Mouse (Mus musculus) skeletal muscle tissue, adult 2 months (tissue): ENCODE measurements around the gene Lta.
A peak's percentile ranks its signal among the peaks of the same experiment; 100 is the strongest.
"Not testable (repeated sequence)": the region's sequence is repeated elsewhere in the genome, so short reads cannot be mapped to it uniquely, and the experiment has no call there.

Source experiments
- DNase-seq: peaks from one replicate; pipeline ENCODE4 v3.0.0-alpha.2; 2012; ENCODE audit warnings: low read depth, low spot score

Lta gene

DNA sequence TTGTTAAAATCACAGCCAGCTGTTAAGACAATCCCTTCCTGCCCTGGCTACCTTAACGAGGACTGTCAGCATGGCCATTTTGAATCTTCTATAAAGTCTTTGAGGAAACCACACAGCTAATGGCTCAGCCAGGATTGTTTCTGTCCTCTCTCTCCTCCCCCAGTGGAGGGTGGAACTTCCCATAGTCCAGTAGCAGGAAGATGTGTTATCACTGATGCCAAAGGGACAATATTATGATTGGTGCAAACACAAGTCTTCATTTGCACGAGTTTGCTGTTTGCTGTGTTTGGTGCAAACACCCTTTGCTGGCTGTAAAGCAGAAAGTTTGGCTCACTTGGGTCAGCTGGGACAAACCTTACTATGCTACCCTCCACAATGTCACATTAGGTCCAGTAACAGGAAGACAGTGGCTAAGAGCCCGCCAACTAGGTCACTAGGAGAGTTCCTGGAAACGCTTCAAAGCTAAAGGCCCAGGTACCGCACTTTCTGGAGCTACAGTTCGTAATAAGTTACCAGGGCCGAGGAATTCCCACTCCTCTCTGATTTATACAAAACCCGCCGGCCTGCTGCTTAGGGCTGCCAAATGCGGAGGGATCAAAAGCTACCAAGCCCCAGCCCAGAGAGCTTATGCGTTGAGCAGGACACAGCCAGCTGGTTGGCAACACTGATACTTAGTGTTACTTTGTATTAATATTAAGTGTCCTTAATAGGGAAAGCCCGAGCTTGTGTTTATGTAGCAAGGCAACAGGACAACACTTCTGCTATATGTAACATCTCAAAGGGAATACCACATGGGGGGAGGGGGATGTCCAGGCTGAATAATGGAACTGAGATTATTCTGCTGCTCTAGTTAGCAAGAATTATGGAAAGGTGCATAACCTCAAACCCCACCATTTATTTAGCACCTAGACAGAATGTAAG is 35.5 kb upstream of the Lta start:
- no peak for DNase-seq

DNA sequence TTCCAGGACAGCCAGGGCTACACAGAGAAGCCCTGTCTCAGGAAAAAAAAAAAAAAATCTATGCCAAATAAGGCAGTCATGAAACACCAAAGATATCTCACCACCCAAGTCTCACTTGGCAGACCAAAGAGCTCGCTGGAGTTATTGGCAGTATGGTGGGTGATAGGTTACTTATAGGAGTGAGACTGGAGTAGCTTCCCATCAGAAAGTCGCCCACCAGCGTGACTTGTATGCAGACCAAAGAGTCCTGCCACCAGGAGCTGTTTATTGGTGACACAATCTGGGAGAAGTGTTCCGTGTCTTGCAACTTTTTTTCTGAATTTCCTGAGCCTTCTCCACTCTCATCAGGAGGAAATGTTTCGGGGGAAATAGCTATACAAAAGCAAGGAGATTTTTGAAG is 34.5 kb upstream of the Lta start:
- no peak for DNase-seq

DNA sequence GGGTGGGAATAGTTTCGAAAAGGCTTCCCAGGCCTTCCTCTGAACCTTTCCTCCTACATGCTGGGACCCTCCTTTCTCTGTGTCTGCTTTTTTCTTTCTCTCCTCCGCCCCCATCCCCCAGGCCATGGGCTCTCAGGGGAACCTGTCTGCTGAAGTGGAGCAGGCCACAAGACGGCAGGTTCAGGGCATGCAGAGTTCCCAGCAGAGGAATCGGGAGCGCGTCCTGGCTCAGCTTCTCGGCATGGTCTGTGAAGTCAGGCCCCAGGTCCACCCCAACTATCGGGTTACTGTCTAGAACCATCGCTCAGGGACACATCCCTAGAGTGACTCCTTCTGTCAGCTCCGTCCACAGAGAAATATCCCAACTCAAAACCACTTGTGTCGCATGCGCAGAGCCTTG is 32.4 kb upstream of the Lta start:
- no peak for DNase-seq

DNA sequence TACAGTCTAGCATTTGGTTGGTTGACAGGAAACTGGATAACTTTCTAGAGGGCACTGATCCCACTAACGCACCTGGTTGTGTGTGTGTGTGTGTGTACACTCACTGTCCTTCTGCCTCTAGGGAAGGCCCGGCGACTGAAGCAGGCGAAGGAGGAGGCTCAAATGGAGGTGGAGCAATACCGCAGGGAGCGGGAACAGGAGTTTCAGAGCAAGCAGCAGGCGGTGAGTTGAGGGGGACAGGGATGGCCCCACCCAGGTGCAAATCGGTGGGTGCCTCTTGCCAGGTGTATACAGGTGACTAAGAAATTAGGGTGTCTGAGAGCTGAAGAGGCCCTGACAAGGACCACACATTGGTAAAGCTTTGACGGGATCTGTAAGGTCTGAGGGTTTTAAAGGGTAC is 31.8 kb upstream of the Lta start:
- no peak for DNase-seq

DNA sequence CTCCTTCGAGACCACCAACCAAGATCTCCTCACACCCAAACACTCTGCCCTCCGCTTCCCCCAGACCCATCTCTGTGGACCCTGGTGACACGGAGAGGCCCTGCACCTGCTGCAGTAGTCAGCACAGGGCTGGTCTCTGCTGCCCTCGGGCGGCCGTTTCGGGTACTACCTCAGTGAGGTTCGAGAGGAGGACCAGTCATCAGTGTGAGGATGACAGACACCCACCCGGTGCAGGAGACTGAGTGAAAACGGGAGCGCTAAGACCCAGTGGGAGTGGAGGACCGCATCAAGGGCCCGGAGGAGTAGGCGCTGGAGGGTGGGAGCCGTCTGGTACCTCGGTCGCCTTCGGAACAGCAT is 31.2 kb upstream of the Lta start:
- peak; percentile 84 for DNase-seq

DNA sequence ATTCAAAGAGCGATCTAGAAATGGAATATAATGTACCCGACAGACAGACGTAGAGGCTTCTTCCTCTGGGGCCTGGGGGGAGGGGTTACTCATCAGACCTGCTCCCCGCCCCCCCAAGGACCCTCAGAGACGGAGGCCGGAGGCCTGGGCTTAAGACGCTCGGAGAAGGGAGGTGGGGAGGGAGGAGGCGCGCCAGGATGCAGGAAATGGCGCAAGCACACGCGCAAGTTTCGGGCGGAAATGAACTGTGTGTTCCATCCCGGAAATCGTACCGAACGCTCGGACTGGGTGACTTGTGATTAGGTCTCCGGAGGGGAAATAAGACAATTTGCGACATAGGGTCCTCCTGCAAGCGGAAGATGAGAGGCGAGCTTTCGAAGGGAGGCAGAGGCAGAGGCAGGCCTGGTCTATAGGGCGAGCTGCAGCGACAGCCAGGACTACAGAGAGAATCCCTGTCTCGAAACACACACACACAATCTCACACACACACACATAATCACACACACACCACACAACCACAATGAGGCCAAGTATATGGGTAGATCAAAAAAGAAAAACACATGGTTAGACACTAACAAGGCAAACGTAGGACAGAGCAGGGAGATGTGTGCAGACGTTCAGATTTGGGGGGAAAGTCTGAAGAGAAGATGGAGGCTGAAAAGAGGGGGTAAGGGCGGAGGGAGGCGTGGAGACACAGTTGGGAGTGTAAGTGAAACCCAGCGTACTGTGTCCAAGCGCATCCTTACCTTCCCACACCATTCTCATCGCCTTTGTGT is 30.7 kb upstream of the Lta start, which contains the start of gene Nfkbil1:
TSS of gene Nfkbil1 (minus strand) at position 179 of the 776 bp plus-strand sequence.
- DNase-seq, result peak; percentile 92

DNA sequence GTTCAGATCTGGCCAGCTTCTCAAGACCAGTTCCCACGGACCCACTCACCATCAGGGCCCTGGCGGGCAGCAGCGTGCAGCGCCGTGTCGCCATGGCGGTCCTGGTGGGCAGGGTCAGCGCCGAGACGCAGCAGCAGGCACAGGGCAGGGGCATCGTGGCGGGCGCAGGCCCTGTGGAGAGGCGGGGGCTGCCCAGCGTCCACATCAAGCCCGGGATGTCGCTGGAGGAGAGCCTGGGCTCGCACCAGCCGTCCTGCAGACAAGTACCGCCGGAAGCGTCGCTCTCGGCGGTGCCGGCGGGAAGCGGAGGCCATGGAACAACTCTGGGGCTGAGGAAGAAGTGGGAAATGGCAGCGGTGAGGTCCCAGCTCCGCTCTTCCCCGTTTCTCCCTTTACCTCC is 29.8 kb upstream of the Lta start:
- DNase-seq, result no peak

DNA sequence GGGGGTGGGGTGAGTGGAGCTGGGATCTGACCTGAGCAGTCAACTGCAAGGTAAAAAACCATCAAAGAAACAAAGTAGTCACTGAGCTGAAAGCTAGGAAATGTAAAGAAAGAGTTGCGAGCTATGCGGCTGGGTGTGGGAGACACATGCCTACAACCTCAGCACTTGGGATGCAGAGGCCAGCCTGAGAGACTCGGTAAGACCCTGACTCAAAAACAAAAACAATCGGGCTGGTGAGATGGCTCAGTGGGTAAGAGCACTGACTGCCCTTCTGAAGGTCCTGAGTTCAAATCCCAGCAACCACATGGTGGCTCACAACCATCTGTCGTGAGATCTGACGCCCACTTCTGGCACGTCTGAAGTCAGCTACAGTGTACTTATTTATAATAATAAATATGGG is 28.9 kb upstream of the Lta start:
- DNase-seq, result not testable (repeated sequence)

DNA sequence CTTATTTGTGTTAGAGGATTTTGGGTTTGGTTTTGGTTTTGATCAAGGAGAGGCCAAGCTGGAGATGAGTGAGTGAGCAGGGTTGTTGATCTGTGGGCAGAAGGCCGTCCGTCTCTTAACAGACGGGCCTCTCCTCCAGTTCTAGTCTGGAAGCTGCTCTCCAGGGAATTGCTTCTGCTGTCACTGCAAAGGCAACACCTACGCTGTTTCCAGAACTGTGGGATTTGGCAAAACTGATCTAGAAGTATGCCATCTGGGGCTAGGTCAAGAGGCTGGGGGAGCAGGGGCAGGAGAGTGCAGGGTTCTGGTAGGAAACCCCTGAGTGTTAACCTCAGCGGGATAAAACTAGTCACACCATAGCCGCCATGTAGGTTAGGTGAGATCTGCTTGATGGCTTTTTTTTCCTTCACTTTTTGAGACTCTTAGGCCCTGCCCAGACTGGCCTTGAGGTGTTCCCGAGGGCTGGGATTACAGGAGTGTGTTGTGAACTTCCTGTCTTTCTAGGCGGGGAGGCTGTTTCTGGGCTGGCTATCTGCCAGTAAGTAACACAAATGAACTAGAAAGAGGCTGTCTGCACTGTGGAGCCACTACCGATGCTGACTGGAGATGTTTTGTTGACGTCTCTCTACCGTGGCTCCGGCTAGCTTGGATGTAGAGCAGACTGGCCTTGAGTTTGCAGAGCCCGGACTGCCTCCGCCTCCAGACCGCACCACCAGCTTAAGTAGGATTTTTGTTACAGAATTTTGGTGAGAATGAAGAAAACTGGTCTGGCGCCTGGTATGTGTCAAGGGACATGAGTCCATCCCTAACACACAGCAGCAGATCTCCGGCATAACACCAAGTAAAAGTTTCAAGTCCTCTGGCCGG is 28.2 kb upstream of the Lta start, which contains the start of gene Atp6v1g2:
TSS of gene Atp6v1g2 (plus strand) at position 547 of the 867 bp plus-strand sequence.
- no peak for DNase-seq

DNA sequence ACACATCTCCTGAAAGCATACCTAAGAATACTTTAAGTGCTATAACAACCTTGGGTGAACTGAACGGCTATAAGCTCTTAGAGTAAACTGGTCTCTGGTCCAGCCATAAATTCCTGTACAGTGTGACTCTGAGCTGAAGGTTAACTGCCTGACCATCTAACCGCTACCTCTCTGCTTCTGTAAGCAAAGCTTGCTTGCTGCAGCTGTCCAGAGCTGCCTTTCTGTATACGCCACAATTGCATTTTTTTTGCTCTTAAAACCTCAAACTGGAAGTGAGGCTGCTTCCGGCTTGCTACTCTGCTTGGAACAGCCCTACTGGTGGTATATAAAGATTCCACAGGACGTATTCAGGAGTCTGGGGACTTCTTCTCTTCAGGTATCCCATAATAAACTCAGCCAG is 27.5 kb upstream of the Lta start:
- no peak for DNase-seq

DNA sequence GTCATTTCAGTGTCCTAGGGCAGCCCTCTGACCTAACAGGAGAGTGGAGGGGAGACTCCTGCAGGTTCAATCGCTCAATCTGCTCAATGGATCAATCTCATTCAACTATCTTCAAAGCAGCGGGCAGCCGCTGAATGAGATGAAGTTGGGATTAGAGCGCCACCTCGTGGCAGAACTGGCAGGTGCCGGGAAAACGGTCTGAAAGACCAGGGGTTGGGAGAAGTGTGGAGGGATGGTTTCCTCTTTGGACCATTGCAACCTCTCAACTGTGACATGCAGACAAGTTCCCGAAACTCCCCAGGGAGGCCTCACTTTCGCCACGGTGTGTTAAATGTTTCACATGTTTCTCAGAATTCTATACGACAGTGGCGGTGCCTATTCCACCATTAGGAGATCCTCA is 26.9 kb upstream of the Lta start:
- no peak for DNase-seq

DNA sequence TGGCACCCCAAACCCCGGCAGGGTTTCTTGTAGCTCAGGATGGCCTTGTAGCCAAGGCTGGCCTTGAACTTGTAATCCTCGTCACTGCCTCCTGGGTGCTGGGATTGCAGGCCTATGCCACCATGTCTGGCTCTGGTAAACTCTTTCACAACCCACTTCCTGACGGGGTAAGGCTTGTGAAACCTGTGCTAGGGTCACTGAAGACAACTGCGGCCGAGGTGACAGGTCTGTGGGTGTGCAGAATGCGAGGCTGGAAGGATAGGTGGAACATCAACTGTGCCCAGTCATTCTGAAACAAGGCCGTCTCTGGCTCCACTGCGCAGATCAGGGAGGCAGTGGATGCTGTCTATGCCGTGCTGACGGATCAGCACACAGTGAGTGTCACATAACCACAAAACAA is 25.9 kb upstream of the Lta start:
- no peak for DNase-seq

DNA sequence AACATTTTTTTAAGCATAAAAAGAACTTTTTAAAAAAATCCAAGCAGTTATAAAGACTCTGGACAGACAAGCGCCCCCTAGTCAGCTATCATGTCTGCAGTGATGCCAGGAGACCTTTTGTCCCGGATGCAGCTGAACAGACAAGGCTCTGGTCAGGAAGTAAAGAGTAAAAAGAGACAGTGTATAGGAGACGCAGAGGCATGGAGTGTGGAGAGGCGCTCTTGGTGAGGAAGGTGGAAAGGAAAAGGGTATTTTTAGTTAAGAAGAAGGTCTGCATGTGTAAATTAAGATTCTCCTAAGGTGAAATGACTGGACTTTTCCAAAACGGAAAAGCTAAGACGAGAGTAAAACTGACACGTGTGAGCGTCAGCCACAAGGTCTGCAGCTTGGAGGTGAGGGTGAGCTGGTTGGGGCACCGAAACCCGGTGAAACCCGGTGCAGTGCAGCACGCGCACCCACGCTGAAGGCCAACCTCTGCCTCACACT is 21.5 kb upstream of the Lta start:
- DNase-seq, result no peak

DNA sequence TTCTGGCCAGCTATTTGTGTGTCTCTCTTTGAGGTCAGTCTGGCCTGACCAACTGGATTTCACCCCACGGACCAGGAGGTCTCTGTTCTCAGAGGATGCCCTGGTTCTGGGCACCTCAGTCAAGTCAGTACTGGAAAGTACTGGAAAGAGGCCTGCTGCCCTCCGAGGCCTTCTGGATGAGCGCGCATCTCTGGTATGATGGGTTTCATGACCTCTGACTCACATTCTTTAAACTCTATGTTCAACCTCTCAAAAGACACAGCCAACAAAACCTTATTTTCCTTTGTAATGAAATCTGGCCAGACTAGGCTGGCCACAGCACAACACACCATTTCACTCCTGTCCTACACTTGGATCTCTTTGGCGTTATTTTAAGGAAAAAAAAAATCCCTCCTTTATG is 20.3 kb upstream of the Lta start:
- no peak for DNase-seq

DNA sequence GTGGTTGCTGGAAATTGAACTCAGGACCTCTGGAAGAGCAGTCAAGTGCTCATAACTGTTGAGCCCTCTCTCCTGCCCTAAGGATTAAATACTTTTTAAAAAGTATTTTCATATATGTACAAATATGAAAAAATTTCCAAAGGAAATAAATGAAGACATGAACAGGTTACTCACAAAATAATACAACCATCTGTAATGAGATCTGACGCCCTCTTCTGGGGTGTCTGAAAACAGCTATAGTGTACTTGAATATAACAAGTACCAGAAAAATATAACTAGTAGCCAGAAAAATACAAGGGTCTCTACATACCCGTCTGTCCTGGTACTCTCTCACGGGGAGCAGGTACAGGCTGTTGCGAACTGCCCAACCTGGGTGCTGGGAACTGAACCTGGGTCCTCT is 19.5 kb upstream of the Lta start:
- no peak for DNase-seq

DNA sequence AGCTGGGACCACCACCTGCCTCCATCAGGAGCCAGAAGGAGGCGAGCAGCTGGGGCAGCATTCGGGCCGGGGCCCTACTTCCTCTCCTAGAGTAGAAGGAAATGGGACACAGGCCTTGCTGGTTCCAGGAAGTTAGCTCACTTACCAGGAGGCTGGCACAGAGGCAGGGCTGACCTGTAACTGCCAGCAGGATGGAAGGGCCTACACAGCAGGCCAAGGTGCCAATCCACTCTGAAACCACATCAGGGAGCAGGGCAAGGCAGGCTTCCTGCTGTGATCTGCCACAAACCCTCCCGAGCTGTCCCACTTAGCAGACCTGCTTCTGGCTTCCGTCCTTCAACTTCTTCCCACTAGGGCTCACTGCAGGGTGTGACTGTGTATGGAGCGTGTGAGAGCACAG is 17.1 kb upstream of the Lta start:
- DNase-seq, result no peak

DNA sequence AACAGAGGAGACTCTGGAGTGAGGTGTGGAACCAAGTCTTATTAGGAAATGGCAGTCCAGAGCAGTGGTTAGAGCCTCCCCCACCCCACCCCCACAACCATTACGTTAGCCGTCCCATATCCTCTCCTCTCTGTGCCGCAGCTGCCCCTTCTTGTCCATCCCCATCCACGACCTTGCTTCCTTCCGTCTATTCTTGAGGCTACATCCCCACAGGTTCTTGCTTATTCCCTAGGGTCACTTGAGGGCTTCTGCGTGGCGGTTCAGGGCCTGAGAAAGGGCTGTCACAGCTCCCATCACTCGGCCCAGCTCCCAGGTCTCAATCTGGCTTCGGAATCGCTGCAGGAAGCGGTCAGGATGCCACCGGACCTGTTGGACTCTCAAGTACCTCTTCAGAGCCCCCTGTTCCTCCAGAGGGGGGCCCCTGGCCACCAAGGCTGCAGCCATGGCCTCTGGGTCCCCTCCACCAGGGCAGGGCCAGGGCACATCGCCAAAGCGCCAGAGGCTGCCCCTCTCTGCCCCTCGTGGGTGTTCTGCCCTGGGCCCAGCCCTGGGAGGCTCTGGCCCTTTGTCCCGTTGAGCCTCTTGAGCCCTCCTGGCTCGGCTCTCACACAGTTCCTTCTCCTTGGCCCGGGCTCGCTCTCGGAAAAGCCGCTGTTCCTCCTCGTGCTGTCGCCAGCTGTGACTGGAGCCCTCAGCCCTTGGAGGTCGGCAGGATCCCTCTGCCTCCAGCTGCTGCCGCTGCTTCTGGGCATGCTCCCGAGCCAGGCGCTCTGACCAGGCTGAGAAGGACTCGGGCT is 15.2 kb upstream of the Lta start, which contains the start of gene Gm16181:
TSS of gene Gm16181 (plus strand) at position 679 of the 797 bp plus-strand sequence.
- no peak for DNase-seq

DNA sequence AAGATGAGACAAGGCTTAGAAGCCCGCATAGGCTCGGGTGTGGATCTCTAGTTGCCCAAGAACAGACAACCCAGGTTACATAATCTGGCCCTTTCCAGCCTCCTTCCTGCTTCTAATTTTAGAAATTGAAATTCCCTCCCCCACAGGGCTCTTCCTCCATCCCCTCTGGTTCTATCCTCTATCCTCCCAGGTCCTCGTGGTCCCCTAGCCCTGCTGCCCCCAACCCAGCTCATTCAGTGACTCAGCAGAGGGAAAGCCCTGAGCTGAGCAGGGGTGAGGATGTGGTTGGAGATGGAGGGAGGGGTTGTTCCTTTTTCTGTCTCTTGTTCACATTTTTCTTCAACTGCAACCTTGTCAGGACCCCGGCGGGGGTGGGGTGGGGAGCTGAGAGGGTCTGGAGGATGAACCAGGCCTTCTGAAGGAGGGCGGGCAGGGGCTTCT is 14.5 kb upstream of the Lta start:
- DNase-seq, result no peak

DNA sequence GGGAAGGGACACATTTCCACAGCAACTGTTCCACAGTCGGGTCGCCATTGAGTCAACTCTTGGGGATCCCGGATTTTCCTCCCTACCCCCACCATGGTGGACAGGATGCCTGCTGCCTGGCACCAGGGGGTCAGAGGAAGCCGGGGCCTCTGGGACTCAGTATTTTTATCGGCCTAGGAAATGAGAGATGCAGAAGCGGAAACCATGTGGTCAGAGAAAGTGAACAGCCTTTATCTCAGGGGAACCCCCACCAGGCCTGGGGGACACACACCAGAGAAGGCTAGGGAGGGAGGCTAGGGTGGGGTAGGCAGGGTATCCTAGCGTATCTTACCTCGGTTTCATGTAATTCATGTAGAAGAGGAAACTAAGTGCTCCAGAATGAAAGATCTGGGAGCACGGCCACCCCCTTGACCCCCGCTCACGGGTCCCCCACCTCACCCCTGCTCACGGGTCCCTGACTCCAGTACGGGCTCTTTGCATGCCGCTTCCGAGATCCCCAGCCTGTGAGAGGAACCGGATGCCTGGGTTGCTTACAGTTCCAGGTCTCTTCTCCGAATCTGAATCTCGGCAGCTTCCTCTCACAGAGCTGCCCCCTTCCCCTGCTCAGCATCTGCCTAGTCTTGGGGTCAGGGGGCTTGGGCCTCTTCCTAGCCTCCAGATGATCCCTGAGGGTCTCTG is 13.5 kb upstream of the Lta start:
- DNase-seq, result no peak

DNA sequence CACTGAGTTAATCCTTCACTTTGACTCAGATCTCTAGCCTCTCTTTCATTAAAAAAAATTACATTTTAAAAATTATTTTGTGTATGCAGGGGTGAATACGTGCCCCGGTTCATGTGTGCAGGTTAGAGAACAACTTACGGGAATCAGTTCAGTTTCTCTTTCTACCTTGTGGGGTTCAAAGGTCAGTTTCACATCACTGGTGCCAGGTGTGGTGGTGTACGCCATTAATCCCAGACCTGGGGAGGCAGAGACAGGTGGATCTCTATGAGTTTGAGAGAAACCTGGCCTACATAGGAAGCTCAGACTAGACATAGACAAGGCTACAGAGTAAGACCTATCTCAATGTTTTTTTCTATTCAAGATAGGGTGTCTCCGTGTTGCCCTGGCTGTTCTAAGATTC is 7.9 kb upstream of the Lta start:
- DNase-seq, result no peak
